Mouse (Mus musculus) testis, adult 2 months (tissue): ENCODE results near the gene Stat2. TPM values are rescaled to one million over a fixed set of nuclear protein-coding genes. Genes with fewer than 3 reads are reported as not detected.
"Not testable (repeated sequence)": the region's sequence is repeated elsewhere in the genome, so short reads cannot be mapped to it uniquely, and the experiment has no call there.

Experiments used
- H3K27ac ChIP-seq: fragments of 200-500 bp; 2 replicates; pipeline ENCODE4 v1.5.1; 2012; ENCODE audit warnings: low read depth, low read length; ENCODE audit not compliant: control insufficient read depth, insufficient read depth
- H3K27me3 ChIP-seq: fragments of 200-500 bp; 2 replicates; pipeline ENCODE4 v1.6.1; 2012; ENCODE audit warnings: mild to moderate bottlenecking, low read length, moderate library complexity; ENCODE audit not compliant: control insufficient read depth, insufficient read depth
- H3K36me3 ChIP-seq: fragments of 200-500 bp; 2 replicates; pipeline ENCODE4 v1.6.1; 2012; ENCODE audit warnings: mild to moderate bottlenecking, low read length; ENCODE audit not compliant: control insufficient read depth, insufficient read depth
- H3K4me1 ChIP-seq: fragments of 200-500 bp; 2 replicates; pipeline ENCODE4 v1.6.1; 2012; ENCODE audit warnings: low read length; ENCODE audit not compliant: control insufficient read depth, insufficient read depth
- H3K4me3 ChIP-seq: fragments of 200-500 bp; 2 replicates; pipeline ENCODE4 v1.5.1; 2012; ENCODE audit warnings: low read depth, mild to moderate bottlenecking, low read length, moderate library complexity, mixed read lengths; ENCODE audit not compliant: control insufficient read depth
- CTCF ChIP-seq: fragments of 200-500 bp; IDR thresholded peaks from 2 replicates; pipeline ENCODE4 v1.5.1; 2012; ENCODE audit warnings: low read depth, mild to moderate bottlenecking, inconsistent platforms, low read length, moderate library complexity; ENCODE audit not compliant: control insufficient read depth, insufficient read depth, insufficient replicate concordance
- POLR2A ChIP-seq: fragments of 200-500 bp; IDR thresholded peaks from 2 replicates; pipeline ENCODE4 v1.6.1; 2012; ENCODE audit warnings: low read depth, mild to moderate bottlenecking, inconsistent platforms, low read length, moderate library complexity; ENCODE audit not compliant: control insufficient read depth
- polyA plus RNA-seq: library from polyadenylated mRNA; depleted of rRNA; stranded (reverse); fragments of >200 nt; gene quantifications from 2 replicates; pipeline ENCODE4 v1.2.3, GENCODE M21; 2012

Stat2 gene
- polyA plus RNA-seq, 1 experiment: 6.0 TPM

DNA sequence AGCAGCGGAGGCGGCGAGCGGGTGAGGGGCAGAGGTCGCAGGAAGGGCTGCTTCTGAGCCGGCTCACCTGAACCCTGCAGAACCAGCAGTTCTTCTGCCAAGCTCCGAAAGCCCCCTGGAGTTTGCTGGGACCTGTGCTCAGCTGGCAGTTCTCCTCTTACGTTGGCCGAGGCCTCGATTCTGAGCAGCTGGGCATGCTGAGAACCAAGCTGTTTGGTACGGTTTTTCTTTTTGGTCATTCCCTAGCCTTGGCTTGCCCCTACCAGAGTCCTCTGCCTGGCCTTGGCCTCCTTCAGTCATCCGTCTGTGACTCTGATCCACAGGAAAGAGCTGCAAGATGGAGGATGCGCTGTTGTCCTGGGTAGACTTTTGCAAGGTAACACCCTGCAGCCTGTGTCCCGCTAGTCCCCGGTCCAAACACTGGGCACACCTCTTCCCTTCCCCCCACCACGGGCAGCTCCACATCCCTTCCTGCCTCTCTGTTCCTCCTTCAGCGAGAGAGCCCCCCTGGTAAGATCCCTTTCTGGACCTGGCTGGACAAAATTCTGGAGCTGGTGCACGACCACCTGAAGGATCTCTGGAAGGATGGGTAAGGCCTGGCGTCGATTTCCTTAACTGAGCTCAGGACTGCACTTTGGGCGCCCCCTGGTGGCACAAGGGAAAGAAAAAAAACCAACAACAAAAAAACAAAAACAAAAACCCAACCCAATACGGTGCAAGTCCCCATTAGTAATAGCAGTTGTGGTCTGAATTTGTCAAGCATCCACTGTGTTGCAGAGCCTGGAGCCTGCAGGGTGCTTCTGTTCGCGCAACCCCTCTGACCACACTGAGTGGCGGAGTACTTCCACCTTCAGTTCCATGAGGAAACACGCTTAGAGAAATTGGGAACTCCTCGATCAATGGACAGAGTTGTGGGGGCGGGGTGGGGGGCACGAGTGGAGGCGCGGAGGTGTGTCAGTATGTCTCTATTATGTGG, 13.5 kb downstream of the Stat2 start:
- TF ChIP-seq POLR2A: no peak
- TF ChIP-seq CTCF: peak; percentile 49; the same call in 1 of the 2 replicates
- Histone ChIP-seq H3K36me3 (no peaks in the 10 kb centered on the region), H3K4me1 (no peaks in the 10 kb centered on the region), H3K27me3 (no peaks in the 10 kb centered on the region), H3K27ac (no peak overlapping the region), H3K4me3 (no peak overlapping the region)

DNA sequence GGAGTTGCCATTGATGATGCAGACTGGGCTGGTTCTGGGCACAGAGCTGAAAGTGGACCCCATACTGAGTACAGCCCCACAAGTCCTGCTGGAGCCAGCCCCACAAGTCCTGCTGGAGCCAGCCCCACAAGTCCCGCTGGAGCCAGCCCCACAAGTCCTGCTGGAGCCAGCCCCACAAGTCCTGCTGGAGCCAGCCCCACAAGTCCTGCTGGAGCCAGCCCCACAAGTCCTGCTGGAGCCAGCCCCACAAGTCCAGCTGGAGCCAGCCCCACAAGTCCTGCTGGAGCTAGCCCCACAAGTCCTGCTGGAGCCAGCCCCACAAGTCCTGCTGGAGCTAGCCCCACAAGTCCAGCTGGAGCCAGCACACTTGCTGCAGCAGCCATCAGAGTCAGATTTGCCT, 20.2 kb downstream of the Stat2 start:
- not testable (repeated sequence) for H3K27me3 ChIP-seq, H3K36me3 ChIP-seq, H3K4me3 ChIP-seq, H3K4me1 ChIP-seq, H3K27ac ChIP-seq

DNA sequence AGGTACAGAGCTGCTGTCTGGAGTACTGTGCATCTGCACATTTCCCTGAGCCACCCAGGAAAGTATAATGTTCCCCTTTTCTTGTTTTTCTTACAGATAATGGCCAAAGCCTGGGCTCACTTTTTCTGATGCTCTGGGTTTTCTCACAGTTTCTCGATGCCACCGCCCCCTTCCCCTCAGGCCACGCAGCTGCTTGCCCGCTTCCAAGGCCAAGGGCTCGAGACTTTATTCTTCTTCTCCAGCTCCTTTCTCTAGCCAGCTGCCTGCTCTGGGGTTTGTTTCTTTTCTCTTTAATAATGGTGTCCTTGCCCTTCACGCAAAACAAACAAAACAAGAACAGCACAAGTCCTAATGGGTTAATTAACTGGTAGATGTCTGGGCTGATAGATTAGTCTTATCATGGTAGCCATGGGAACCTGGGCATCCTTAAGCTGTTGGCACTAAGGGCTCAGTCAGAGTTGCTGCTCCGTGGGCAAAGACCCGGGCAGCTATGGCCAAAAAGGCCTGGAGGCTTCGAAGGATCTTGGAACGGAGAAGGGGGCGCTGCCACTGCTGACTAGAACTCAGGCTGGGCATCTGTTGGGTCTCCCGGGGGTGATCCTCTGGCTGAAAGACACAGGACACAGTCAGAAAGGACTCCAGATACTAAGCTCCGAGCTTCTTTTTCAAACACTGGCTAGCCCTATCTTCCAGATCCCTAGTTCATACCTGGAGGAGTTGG, 26.2 kb downstream of the Stat2 start:
- Histone ChIP-seq H3K4me3 (no peak overlapping the region), H3K27me3 (no peaks in the 10 kb centered on the region), H3K27ac (no peak overlapping the region), H3K36me3 (no peaks in the 10 kb centered on the region), H3K4me1 (peaks cover 4% of the 10 kb centered on the region; the same call in 1 of the 2 replicates)
- TF ChIP-seq POLR2A (no peak), CTCF (no peak)

DNA sequence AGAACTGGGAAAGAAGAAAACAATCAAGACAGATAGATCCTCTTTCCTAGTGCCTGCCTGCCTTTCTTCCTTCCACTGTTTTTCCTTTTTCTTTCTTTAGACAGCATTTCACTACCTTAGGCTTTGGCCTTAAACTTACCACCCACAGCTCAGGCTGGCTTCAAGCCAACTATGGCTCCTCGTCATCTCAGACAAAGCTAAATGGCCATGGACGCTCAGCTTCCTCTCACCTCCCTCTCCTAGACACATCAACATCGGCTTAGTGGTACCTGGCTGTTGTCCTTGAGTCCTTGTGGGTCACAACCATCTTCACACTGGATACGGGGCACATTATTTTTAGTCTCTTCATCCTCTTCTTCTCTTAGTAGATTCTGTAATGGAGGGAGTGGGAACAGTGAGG, 26.9 kb downstream of the Stat2 start:
- H3K4me3 ChIP-seq: no peak overlapping the region
- peaks cover 5% of the 10 kb centered on the region for H3K4me1 ChIP-seq
- no peaks in the 10 kb centered on the region for H3K27me3 ChIP-seq
- no peaks in the 10 kb centered on the region for H3K36me3 ChIP-seq
- no peak for TF ChIP-seq CTCF
- no peak for TF ChIP-seq POLR2A
- H3K27ac ChIP-seq: no peak overlapping the region

DNA sequence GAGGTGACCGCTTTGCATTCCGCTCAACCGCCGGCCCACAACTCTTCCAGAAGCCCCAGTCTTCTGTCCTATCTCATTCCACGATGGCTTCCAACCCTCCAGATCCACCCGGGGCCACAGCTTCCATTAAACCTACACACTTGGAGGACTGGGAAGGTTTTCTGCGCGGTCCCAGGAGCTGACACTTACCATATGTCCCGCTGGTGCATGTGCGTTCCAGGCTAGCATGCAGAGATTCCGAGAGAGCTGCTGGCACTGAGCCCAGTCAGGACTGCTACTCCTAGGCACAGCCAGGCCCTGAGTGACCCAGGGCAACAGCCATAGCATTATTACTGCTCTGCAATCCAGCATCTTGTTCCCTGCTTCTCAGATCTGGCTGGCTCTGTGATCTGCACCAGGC, 27.3 kb downstream of the Stat2 start:
- H3K27ac ChIP-seq: no peak overlapping the region
- TF ChIP-seq CTCF (no peak), POLR2A (no peak)
- peaks cover 7% of the 10 kb centered on the region for H3K4me1 ChIP-seq
- H3K27me3 ChIP-seq: no peaks in the 10 kb centered on the region
- H3K36me3 ChIP-seq: no peaks in the 10 kb centered on the region
- no peak overlapping the region for H3K4me3 ChIP-seq

DNA sequence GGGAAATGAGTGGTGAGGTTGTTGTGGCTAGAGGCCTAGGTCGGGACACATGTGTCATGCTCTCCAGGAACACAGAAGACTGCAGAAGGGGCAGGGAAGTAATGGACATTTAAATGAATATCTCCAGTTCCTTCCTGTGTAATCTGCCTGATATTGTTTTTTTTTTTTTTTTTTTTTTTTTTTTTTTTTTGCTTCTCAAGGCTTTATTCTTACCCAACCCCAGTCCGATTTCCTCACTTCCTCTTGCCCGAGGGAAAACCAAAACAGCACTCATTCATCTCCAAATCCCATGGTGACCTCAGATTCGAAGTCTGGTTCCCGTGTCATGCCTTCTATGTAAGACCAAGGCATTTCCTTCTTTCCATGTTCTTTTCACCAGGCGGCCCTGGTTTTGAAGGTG, 27.9 kb downstream of the Stat2 start:
- Histone ChIP-seq H3K4me3 (no peak overlapping the region), H3K27me3 (no peaks in the 10 kb centered on the region), H3K27ac (no peak overlapping the region), H3K4me1 (peaks cover 7% of the 10 kb centered on the region), H3K36me3 (no peaks in the 10 kb centered on the region)
- TF ChIP-seq POLR2A (no peak), CTCF (no peak)

DNA sequence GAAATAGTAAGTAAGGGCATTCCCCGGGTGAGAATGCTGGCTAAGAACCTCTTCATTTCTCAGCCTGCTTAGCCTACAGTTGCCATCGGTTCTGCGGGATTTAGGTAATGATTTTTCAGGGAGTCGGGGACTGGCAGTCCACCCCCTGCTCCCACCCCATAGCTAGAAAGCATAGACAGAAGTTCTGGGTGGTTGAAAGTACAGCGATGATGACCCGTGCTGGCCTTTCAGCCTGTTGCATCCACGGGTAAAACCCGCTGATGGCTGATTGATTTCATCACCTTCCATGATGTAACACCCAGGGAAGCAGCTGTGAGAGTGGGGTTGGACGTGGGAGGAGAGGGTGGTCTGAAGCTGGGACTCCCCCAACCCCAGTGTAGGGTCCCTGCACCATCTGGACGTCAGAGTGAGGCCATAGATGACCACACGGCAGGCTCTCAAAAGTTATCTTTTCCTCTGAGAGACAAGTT, 28.4 kb downstream of the Stat2 start, which contains the start of gene Il23a:
TSS of gene Il23a (minus strand) at position 51 of the 470 bp plus-strand sequence.
- Histone ChIP-seq H3K27ac (no peak within 1 kb of the TSS), H3K36me3 (no peaks in the 10 kb centered on the region)

More for the DNA sequence above, 28.4 kb downstream of the Stat2 start, which contains the start of gene Il23a:
- H3K4me1 ChIP-seq: peaks cover 8% of the 10 kb centered on the region
- H3K27me3 ChIP-seq: no peaks in the 10 kb centered on the region
- H3K4me3 ChIP-seq: no peak within 1 kb of the TSS
- TF ChIP-seq CTCF: no peak
- no peak for TF ChIP-seq POLR2A
